Mouse (Mus musculus): ENCODE measurements around the gene Gm12355. TPM values are rescaled to one million over a fixed set of nuclear protein-coding genes. Genes with fewer than 3 reads are reported as not detected.
"Not testable (repeated sequence)": the region's sequence is repeated elsewhere in the genome, so short reads cannot be mapped to it uniquely, and the experiment has no call there.

Gm12355 gene
- total RNA-seq (2021) = 1 to 10 TPM; 3.0 to 4.2 TPM
- long read RNA-seq, experiment 1 = 0 reads
- long read RNA-seq, experiment 2 = 0 reads

- no peak for DNase-seq
- intact Hi-C loops (cut with DNase I) = no loop called here
Measured at GRCm38 (mm10) chr11:98625611-98626410, at the start of gene Gm12355, which contains the start of gene Gsdma3. Gene Gm12355 (minus strand): TSS chr11:98625661. Gene Gsdma3 (plus strand): TSS chr11:98626360.

GRCm38 (mm10) chr11:98673136-98673535, 47.7 kb upstream of the Gm12355 start:
- DNase-seq; intact Hi-C loops (cut with DNase I): not testable (repeated sequence)

- intact Hi-C loops (cut with DNase I) = no loop called here
- DNase-seq = no peak
Measured at GRCm38 (mm10) chr11:98672482-98672881, 47.0 kb upstream of the Gm12355 start.

- intact Hi-C loops (cut with DNase I) = no loop called here
- DNase-seq = no peak
Measured at GRCm38 (mm10) chr11:98671857-98672256, 46.4 kb upstream of the Gm12355 start.

GRCm38 (mm10) chr11:98671284-98671815, 45.9 kb upstream of the Gm12355 start:
- no peak for DNase-seq
- intact Hi-C loops (cut with DNase I) = no loop called here

- intact Hi-C loops (cut with DNase I) = loop anchor here (10.0 kb wide), 1 partner anchor 456 kb away; no protein-coding TSS in a partner anchor
- DNase-seq = no peak
Measured at GRCm38 (mm10) chr11:98668984-98669383, 43.5 kb upstream of the Gm12355 start.

GRCm38 (mm10) chr11:98664091-98664490, 38.6 kb upstream of the Gm12355 start, which contains the start of gene Gsdma:
Gene Gsdma (plus strand): TSS chr11:98664351.
- DNase-seq = no peak

GRCm38 (mm10) chr11:98660517-98660916, 35.1 kb upstream of the Gm12355 start:
- intact Hi-C loops (cut with DNase I) = loop anchor here (10.0 kb wide), 1 partner anchor 464 kb away; no protein-coding TSS in a partner anchor
- no peak for DNase-seq

More at GRCm38 (mm10) chr11:98664091-98664490, 38.6 kb upstream of the Gm12355 start, which contains the start of gene Gsdma:
- intact Hi-C loops (cut with DNase I) = loop anchor here (10.0 kb wide), 1 partner anchor 461 kb away; no protein-coding TSS in a partner anchor

- intact Hi-C loops (cut with DNase I) = loop anchor here (10.0 kb wide), 1 partner anchor 50 kb away; no protein-coding TSS in a partner anchor
- peak; percentile 8 to 19 for DNase-seq
Measured at GRCm38 (mm10) chr11:98655076-98655475, 29.6 kb upstream of the Gm12355 start.

- intact Hi-C loops (cut with DNase I) = no loop called here
- DNase-seq = no peak
Measured at GRCm38 (mm10) chr11:98646459-98646858, 21.0 kb upstream of the Gm12355 start, which contains the start of gene Gsdma2. Gene Gsdma2 (plus strand): TSS chr11:98646759.

- intact Hi-C loops (cut with DNase I) = no loop called here
- DNase-seq = no peak
Measured at GRCm38 (mm10) chr11:98645946-98646345, 20.5 kb upstream of the Gm12355 start.

- no peak for DNase-seq
- intact Hi-C loops (cut with DNase I) = no loop called here
Measured at GRCm38 (mm10) chr11:98644757-98645156, 19.3 kb upstream of the Gm12355 start.

- intact Hi-C loops (cut with DNase I) = no loop called here
- DNase-seq = no peak
Measured at GRCm38 (mm10) chr11:98640091-98640490, 14.6 kb upstream of the Gm12355 start.

GRCm38 (mm10) chr11:98637501-98637900, 12.0 kb upstream of the Gm12355 start:
- intact Hi-C loops (cut with DNase I) = no loop called here
- no peak for DNase-seq

- intact Hi-C loops (cut with DNase I); DNase-seq: not testable (repeated sequence)
Measured at GRCm38 (mm10) chr11:98635312-98635970, 10.0 kb upstream of the Gm12355 start.

- intact Hi-C loops (cut with DNase I) = no loop called here
- DNase-seq = no peak
Measured at GRCm38 (mm10) chr11:98630646-98631045, 5.2 kb upstream of the Gm12355 start.

- DNase-seq = no peak
- intact Hi-C loops (cut with DNase I) = no loop called here
Measured at GRCm38 (mm10) chr11:98628706-98629105, 3.2 kb upstream of the Gm12355 start.

- DNase-seq; intact Hi-C loops (cut with DNase I): not testable (repeated sequence)
Measured at GRCm38 (mm10) chr11:98624381-98624780, 1.1 kb downstream of the Gm12355 start.

GRCm38 (mm10) chr11:98623981-98624380, 1.5 kb downstream of the Gm12355 start:
- intact Hi-C loops (cut with DNase I); DNase-seq: not testable (repeated sequence)

GRCm38 (mm10) chr11:98620791-98621190, 4.7 kb downstream of the Gm12355 start:
- DNase-seq = no peak
- intact Hi-C loops (cut with DNase I) = no loop called here

- no peak for DNase-seq
- intact Hi-C loops (cut with DNase I) = loop anchor here (10.0 kb wide), 1 partner anchor 48 kb away; no protein-coding TSS in a partner anchor
Measured at GRCm38 (mm10) chr11:98606763-98607162, 18.7 kb downstream of the Gm12355 start.
